Mouse (Mus musculus) midbrain, embryonic 16.5 days (tissue): ENCODE data around the gene Marc2. TPM values are rescaled to one million over a fixed set of nuclear protein-coding genes. Genes with fewer than 3 reads are reported as not detected.

ENCODE experiments used
- ATAC-seq: fragments of 200-750 bp; cut with Nextera tagmentation; 2 replicates; pipeline ENCODE4 v1.8.0; 2017; ENCODE audit warnings: moderate TSS enrichment
- H3K27ac ChIP-seq: fragments of 300-500 bp; sonication (generic); 2 replicates; pipeline ENCODE4 v1.5.1; 2014; ENCODE audit warnings: mild to moderate bottlenecking, low read length, mixed read lengths
- H3K27me3 ChIP-seq: fragments of 300-500 bp; sonication (generic); 2 replicates; pipeline ENCODE4 v1.6.1; 2014; ENCODE audit warnings: low read depth, low read length, mixed read lengths; ENCODE audit not compliant: control insufficient read depth, insufficient read depth
- H3K36me3 ChIP-seq: fragments of 300-500 bp; sonication (generic); 2 replicates; pipeline ENCODE4 v1.6.1; 2014; ENCODE audit warnings: mild to moderate bottlenecking, low read length, moderate library complexity, mixed read lengths; ENCODE audit not compliant: control insufficient read depth, insufficient read depth
- H3K4me1 ChIP-seq: fragments of 300-500 bp; sonication (generic); 2 replicates; pipeline ENCODE4 v1.6.1; 2014; ENCODE audit warnings: mild to moderate bottlenecking, low read length, mixed read lengths; ENCODE audit not compliant: control insufficient read depth, insufficient read depth
- H3K4me2 ChIP-seq: fragments of 300-500 bp; sonication (generic); 2 replicates; pipeline ENCODE4 v1.6.1; 2014; ENCODE audit warnings: mild to moderate bottlenecking, low read length, mixed read lengths
- H3K4me3 ChIP-seq: fragments of 300-500 bp; sonication (generic); 2 replicates; pipeline ENCODE4 v1.5.1; 2014; ENCODE audit warnings: low read depth, mild to moderate bottlenecking, low read length, moderate library complexity, mixed read lengths
- H3K9ac ChIP-seq: fragments of 300-500 bp; sonication (generic); 2 replicates; pipeline ENCODE4 v1.6.1; 2014; ENCODE audit warnings: low read depth, low read length, mixed read lengths
- H3K9me3 ChIP-seq: fragments of 300-500 bp; sonication (generic); replicated peaks from 2 replicates; pipeline ENCODE4 v1.6.1; 2014; ENCODE audit warnings: mild to moderate bottlenecking, low read length, mixed read lengths; ENCODE audit not compliant: control insufficient read depth, poor library complexity, severe bottlenecking
- WGBS: fragments of 180-500 bp; shearing (Covaris S2); extraction: QIAGEN DNeasy Blood & Tissue Kit; methylation state at CpG from one replicate; pipeline ENCODE4 v1.1.7; 2014; 5-methylcytosine and 5-hydroxymethylcytosine counted together
- polyA plus RNA-seq: library from polyadenylated mRNA; unstranded; fragments of >200 nt; fragmentation: Nextera tagmentation; extraction: Ambion mirVana; gene quantifications from 2 replicates; pipeline ENCODE4 v1.2.1, GENCODE M21; 2015

Gene Marc2
- 97.6 and 97.7 TPM in 2 replicates for polyA plus RNA-seq

GRCm38 (mm10) chr1:184846092-184846750, at the start of gene Marc2:
Gene Marc2, minus strand, starts transcription at chr1:184846451.
- Histone ChIP-seq H3K4me1 (peaks cover 18% of the 10 kb centered on the region), H3K4me3 (peak within 1 kb of the TSS; percentile 83), H3K27me3 (peaks cover 6% of the 10 kb centered on the region), H3K27ac (peak within 1 kb of the TSS; percentile 70), H3K36me3 (no peaks in the 10 kb centered on the region), H3K9me3 (no peaks in the 10 kb centered on the region), H3K9ac (peak within 1 kb of the TSS; percentile 88), H3K4me2 (peak within 1 kb of the TSS; percentile 85)
- peak; percentile 26; the same call in 1 of the 2 replicates for ATAC-seq
- WGBS, result 4% methylated on average over 18 of the region's 18 CpGs

GRCm38 (mm10) chr1:184891998-184892397, 45.7 kb upstream of the Marc2 start:
- ATAC-seq, result no peak
- Histone ChIP-seq H3K27me3 (no peaks in the 10 kb centered on the region), H3K4me3 (no peak overlapping the region), H3K9me3 (no peaks in the 10 kb centered on the region), H3K27ac (no peak overlapping the region), H3K4me1 (no peaks in the 10 kb centered on the region), H3K9ac (no peak overlapping the region), H3K36me3 (no peaks in the 10 kb centered on the region), H3K4me2 (no peak overlapping the region)
- 81% methylated on average over 3 of the region's 3 CpGs for WGBS

- WGBS, result 95% methylated on average over 6 of the region's 6 CpGs
Measured at GRCm38 (mm10) chr1:184889454-184889853, 43.2 kb upstream of the Marc2 start.

GRCm38 (mm10) chr1:184886160-184886559, 39.9 kb upstream of the Marc2 start:
- Histone ChIP-seq H3K9me3 (no peaks in the 10 kb centered on the region), H3K27ac (no peak overlapping the region), H3K4me1 (peaks cover 4% of the 10 kb centered on the region; the same call in 1 of the 2 replicates), H3K4me2 (no peak overlapping the region), H3K36me3 (no peaks in the 10 kb centered on the region), H3K27me3 (peaks cover 30% of the 10 kb centered on the region), H3K9ac (no peak overlapping the region), H3K4me3 (no peak overlapping the region)
- WGBS, result 43% methylated on average over 1 of the region's 1 CpGs
- ATAC-seq, result no peak

More at GRCm38 (mm10) chr1:184889454-184889853, 43.2 kb upstream of the Marc2 start:
- no peak overlapping the region for H3K4me3 ChIP-seq
- H3K36me3 ChIP-seq, result no peaks in the 10 kb centered on the region
- no peak overlapping the region for H3K9ac ChIP-seq
- H3K4me2 ChIP-seq, result no peak overlapping the region
- no peak overlapping the region for H3K27ac ChIP-seq
- H3K4me1 ChIP-seq, result no peaks in the 10 kb centered on the region
- no peak for ATAC-seq
- H3K9me3 ChIP-seq, result no peaks in the 10 kb centered on the region
- peaks cover 3% of the 10 kb centered on the region; the same call in 1 of the 2 replicates for H3K27me3 ChIP-seq

- Histone ChIP-seq H3K4me2 (peak within 1 kb of the TSS; percentile 87), H3K4me1 (peaks cover 4% of the 10 kb centered on the region; the same call in 1 of the 2 replicates), H3K36me3 (no peaks in the 10 kb centered on the region), H3K27ac (no peak within 1 kb of the TSS), H3K4me3 (peak within 1 kb of the TSS; percentile 49), H3K9me3 (no peaks in the 10 kb centered on the region), H3K27me3 (peaks cover 31% of the 10 kb centered on the region), H3K9ac (peak within 1 kb of the TSS; percentile 66)
- WGBS, result 3% methylated on average over 77 of the region's 77 CpGs
- ATAC-seq, result peak; percentile 66
Measured at GRCm38 (mm10) chr1:184882281-184883268, 36.3 kb upstream of the Marc2 start, which contains the start of gene C130074G19Rik. Gene C130074G19Rik, minus strand, starts transcription at chr1:184883218.

GRCm38 (mm10) chr1:184881861-184882260, 35.6 kb upstream of the Marc2 start:
- H3K4me2 ChIP-seq, result no peak overlapping the region
- no peaks in the 10 kb centered on the region for H3K36me3 ChIP-seq
- H3K27ac ChIP-seq, result no peak overlapping the region
- 67% methylated on average over 7 of the region's 7 CpGs for WGBS
- peaks cover 31% of the 10 kb centered on the region for H3K27me3 ChIP-seq
- H3K9me3 ChIP-seq, result no peaks in the 10 kb centered on the region
- no peak overlapping the region for H3K9ac ChIP-seq
- ATAC-seq, result no peak
- H3K4me1 ChIP-seq, result peaks cover 4% of the 10 kb centered on the region; the same call in 1 of the 2 replicates
- peak overlapping the region; percentile 4; the same call in 1 of the 2 replicates for H3K4me3 ChIP-seq

GRCm38 (mm10) chr1:184881211-184881610, 35.0 kb upstream of the Marc2 start:
- H3K4me2 ChIP-seq, result no peak overlapping the region
- no peak overlapping the region for H3K27ac ChIP-seq
- peaks cover 4% of the 10 kb centered on the region; the same call in 1 of the 2 replicates for H3K4me1 ChIP-seq
- H3K9me3 ChIP-seq, result no peaks in the 10 kb centered on the region
- H3K27me3 ChIP-seq, result peaks cover 31% of the 10 kb centered on the region
- WGBS, result 88% methylated on average over 5 of the region's 5 CpGs
- H3K9ac ChIP-seq, result no peak overlapping the region
- ATAC-seq, result no peak
- H3K4me3 ChIP-seq, result no peak overlapping the region
- H3K36me3 ChIP-seq, result no peaks in the 10 kb centered on the region

GRCm38 (mm10) chr1:184878860-184879259, 32.6 kb upstream of the Marc2 start:
- Histone ChIP-seq H3K9ac (no peak overlapping the region), H3K4me1 (peaks cover 4% of the 10 kb centered on the region; the same call in 1 of the 2 replicates), H3K27me3 (peaks cover 26% of the 10 kb centered on the region), H3K36me3 (no peaks in the 10 kb centered on the region), H3K27ac (no peak overlapping the region), H3K9me3 (no peaks in the 10 kb centered on the region), H3K4me3 (no peak overlapping the region), H3K4me2 (no peak overlapping the region)
- no peak for ATAC-seq
- WGBS, result 75% methylated on average over 6 of the region's 6 CpGs
